Mouse (Mus musculus) stomach, postnatal 0 days (tissue): ENCODE data around the gene Spz1.

Experiments used
- CTCF ChIP-seq: IDR thresholded peaks from 2 replicates; pipeline ENCODE4 v1.5.1; 2016; ENCODE audit warnings: antibody characterized with exemption, low read depth, mild to moderate bottlenecking, moderate library complexity
- EP300 ChIP-seq: optimal IDR thresholded peaks from 2 replicates; pipeline ENCODE3; 2016; ENCODE audit warnings: antibody characterized with exemption

DNA sequence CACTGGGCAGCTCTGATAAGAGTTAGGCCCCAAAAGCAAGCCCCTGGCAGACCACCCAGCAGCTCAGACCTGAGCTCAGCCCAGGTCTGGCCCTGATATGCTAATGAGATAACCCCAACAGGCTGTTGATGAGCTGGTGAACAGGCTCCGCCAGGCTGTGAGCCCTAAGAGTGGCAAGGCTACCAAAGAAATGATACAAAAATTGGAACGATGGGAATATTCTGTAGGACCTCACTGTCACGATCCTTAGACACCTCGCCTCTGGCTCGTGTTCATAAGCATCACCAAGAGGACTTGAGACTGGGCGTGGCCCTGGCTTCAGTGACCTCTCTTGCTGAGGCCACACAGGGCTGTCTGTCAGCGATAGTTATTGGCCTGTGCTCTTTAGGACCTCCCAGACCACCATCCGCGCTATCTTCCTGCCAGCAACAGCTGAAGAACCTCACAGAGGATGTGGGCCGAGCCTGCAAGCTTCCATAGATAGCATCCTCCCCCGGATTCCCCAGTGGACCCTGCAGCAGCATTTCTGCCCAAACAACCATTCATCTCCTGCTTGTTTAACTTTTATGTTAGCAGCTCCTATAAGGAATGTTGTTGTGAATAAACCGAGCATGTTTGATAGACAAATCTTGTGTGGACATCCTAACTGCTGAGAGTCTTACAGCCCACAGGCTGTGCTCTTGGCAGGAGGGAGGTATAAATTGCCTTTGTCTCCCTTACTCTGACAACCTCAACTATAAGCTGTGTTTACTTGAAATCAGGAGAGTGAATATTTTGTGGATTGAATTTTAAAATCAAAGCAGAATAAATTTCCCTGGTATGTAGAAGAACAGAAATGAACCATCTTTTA is 17.0 kb upstream of the Spz1 start:
- TF ChIP-seq CTCF = no peak
- TF ChIP-seq EP300 = no peak
